Mouse (Mus musculus) embryonic facial prominence, embryonic 15.5 days (tissue): Measurements from ENCODE around the gene Mmel1. TPM values are rescaled to one million over a fixed set of nuclear protein-coding genes. Genes with fewer than 3 reads are reported as not detected.
A peak's percentile ranks its signal among the peaks of the same experiment; 100 is the strongest.

Experiments
- ATAC-seq: fragments of 200-750 bp; cut with Nextera tagmentation; 2 replicates; pipeline ENCODE4 v1.8.0; 2017; ENCODE audit warnings: low read depth, moderate TSS enrichment; ENCODE audit not compliant: insufficient number of reproducible peaks, low FRiP score, low TSS enrichment
- H3K27ac ChIP-seq: fragments of 300-500 bp; sonication (generic); replicated peaks from 2 replicates; pipeline ENCODE4 v1.5.1; 2015; ENCODE audit warnings: mild to moderate bottlenecking, inconsistent platforms
- H3K27me3 ChIP-seq: fragments of 300-500 bp; sonication (generic); 2 replicates; pipeline ENCODE4 v1.6.1; 2015; ENCODE audit warnings: inconsistent platforms
- H3K36me3 ChIP-seq: fragments of 300-500 bp; sonication (generic); 2 replicates; pipeline ENCODE4 v1.6.1; 2015; ENCODE audit warnings: mild to moderate bottlenecking, inconsistent platforms
- H3K4me1 ChIP-seq: fragments of 300-500 bp; sonication (generic); 2 replicates; pipeline ENCODE4 v1.6.1; 2015; ENCODE audit warnings: inconsistent platforms
- H3K4me2 ChIP-seq: fragments of 300-500 bp; sonication (generic); replicated peaks from 2 replicates; pipeline ENCODE4 v1.6.1; 2015; ENCODE audit warnings: mild to moderate bottlenecking, inconsistent platforms
- H3K4me3 ChIP-seq: fragments of 300-500 bp; sonication (generic); replicated peaks from 2 replicates; pipeline ENCODE4 v1.5.1; 2015; ENCODE audit warnings: mild to moderate bottlenecking, inconsistent platforms
- H3K9ac ChIP-seq: fragments of 300-500 bp; sonication (generic); 2 replicates; pipeline ENCODE4 v1.6.1; 2015; ENCODE audit warnings: inconsistent platforms
- H3K9me3 ChIP-seq: fragments of 300-500 bp; sonication (generic); replicated peaks from 2 replicates; pipeline ENCODE4 v1.6.1; 2016; ENCODE audit warnings: inconsistent platforms
- WGBS: fragments of 180-500 bp; shearing (Covaris S2); methylation state at CpG from one replicate; pipeline ENCODE4 v1.1.7; 2015; 5-methylcytosine and 5-hydroxymethylcytosine counted together
- polyA plus RNA-seq: library from polyadenylated mRNA; unstranded; fragments of >200 nt; fragmentation: Nextera tagmentation; extraction: Ambion mirVana; gene quantifications from 2 replicates; pipeline ENCODE4 v1.2.1, GENCODE M21; 2015

Gene Mmel1
- polyA plus RNA-seq, 1 experiment from 2014 or later, result 0.57 TPM

DNA sequence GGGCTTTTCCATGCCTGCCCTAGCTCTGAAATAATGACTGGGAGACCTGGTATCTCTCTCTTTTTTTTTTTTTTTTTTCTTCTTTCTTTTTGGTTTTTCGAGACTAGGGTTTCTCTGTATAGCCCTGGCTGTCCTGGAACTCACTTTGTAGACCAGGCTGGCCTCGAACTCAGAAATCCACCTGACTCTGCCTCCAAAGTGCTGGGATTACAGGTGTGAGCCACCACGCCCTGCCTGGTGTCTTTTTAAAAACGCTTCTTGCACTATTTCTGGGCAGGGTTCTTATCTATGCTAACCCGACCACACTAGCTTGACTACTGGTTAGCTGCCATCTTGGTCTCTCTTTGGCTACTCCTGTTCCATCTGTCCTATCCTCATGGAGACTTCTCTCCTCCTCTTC, 39.1 kb downstream of the Mmel1 start:
- Histone ChIP-seq H3K4me1 (peaks cover 16% of the 10 kb centered on the region), H3K4me2 (no peak overlapping the region), H3K27me3 (no peaks in the 10 kb centered on the region), H3K9ac (no peak overlapping the region), H3K9me3 (no peaks in the 10 kb centered on the region), H3K27ac (no peak overlapping the region), H3K4me3 (no peak overlapping the region), H3K36me3 (no peaks in the 10 kb centered on the region)
- no peak for ATAC-seq
- WGBS, result 89% methylated on average over 5 of the region's 5 CpGs

DNA sequence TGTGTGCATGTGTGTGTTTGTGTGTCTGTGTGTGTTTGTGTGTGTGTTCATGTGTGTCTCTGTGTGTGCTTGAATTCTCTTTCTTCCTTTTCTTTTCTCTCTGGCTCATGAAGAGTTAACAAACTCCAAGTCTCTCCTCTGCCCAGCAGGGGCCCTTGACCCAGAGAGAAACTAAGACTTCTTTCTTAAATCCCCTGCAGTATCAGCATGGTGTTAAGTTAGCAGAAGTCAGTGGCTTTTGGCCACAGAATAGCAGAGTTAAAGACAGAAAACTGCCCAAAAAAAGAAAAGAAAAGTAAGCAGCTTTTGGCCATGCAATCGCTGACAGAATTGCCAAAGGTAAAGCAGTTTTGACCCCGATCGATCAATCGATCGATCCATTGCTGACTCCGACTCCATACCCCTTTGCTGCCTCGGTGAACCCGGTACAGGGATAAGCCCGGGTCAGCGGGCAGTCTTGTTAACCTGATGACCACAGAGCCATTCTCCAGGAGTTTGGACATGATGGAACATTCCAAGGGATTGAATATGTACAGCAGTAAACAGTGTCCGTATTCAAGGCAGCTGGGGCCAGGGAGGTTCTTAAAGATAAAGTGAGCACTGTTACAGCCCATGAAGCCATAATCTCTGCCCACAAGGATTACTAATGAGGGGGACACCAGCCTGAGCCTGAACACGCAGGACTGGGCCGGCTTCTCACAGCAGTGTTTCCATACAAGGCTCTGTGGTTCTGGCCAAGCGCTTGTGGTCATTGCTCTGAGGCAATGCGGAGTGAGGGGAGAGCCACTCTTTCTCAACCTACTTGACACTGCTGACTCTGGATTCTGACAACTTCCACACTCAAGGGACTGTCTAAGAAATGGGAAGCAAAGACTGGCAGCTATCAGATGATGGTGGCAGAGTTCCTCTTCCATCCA, 41.5 kb downstream of the Mmel1 start:
- 23% methylated on average over 15 of the region's 15 CpGs for WGBS
- H3K4me2 ChIP-seq, result no peak overlapping the region
- H3K27ac ChIP-seq, result peak overlapping the region; percentile 0; the same call in 1 of the 2 replicates

DNA sequence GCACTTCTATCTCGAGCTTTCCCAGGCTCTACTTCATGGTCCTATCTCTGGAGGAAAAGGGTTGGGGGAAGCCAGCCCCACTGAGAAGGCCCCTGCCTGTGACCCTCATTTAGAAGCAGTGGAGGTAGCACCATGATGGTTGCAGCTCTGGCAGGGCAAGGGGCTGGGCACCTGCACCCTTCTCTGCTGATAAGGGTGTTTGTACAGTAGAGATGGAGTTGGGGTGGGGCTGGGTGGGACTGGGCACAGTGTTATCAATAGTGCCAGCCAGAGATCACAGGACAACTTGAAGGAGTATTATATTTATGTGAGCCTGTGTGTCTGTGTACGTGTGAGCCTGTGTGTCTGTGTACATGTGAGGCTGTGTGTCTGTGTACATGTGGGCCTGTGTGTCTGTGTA, 42.3 kb downstream of the Mmel1 start:
- no peak overlapping the region for H3K9ac ChIP-seq
- no peaks in the 10 kb centered on the region for H3K27me3 ChIP-seq
- ATAC-seq, result no peak
- H3K36me3 ChIP-seq, result no peaks in the 10 kb centered on the region
- H3K4me1 ChIP-seq, result peaks cover 8% of the 10 kb centered on the region; the same call in 1 of the 2 replicates
- no peak overlapping the region for H3K27ac ChIP-seq
- no peak overlapping the region for H3K4me3 ChIP-seq
- no peak overlapping the region for H3K4me2 ChIP-seq
- no peaks in the 10 kb centered on the region for H3K9me3 ChIP-seq
- WGBS, result 73% methylated on average over 2 of the region's 2 CpGs

More for the DNA sequence above, 41.5 kb downstream of the Mmel1 start:
- Histone ChIP-seq H3K4me1 (peaks cover 8% of the 10 kb centered on the region; the same call in 1 of the 2 replicates), H3K36me3 (no peaks in the 10 kb centered on the region), H3K9me3 (no peaks in the 10 kb centered on the region), H3K4me3 (no peak overlapping the region), H3K9ac (no peak overlapping the region), H3K27me3 (no peaks in the 10 kb centered on the region)
- peak; percentile 41 for ATAC-seq

DNA sequence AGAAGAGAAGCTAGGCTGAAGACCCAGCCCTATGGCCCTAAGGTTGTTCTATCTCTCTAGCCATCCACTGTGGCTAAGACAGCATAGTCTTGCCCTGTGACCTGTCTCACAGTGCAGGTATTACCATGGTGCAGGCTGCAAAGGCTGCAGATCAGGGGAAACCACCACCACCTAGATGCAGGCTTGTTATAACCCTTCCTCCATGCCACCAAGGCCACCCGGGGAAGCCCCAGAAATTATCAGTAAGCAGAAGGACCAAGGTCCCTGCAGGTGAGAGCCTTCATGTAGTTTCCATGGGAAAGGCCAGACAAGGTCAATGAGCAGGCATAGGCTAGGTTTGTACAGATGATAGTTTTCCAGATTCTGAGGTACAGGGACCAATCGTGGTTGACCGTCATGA, 44.5 kb downstream of the Mmel1 start:
- Histone ChIP-seq H3K27ac (no peak overlapping the region), H3K4me2 (no peak overlapping the region), H3K9me3 (no peaks in the 10 kb centered on the region), H3K27me3 (no peaks in the 10 kb centered on the region), H3K4me1 (0 out of 2 replicates have a peak, but pooled peaks cover 4% of the 10 kb centered on the region), H3K9ac (no peak overlapping the region), H3K36me3 (no peaks in the 10 kb centered on the region), H3K4me3 (no peak overlapping the region)
- 88% methylated on average over 3 of the region's 3 CpGs for WGBS
- ATAC-seq, result no peak

DNA sequence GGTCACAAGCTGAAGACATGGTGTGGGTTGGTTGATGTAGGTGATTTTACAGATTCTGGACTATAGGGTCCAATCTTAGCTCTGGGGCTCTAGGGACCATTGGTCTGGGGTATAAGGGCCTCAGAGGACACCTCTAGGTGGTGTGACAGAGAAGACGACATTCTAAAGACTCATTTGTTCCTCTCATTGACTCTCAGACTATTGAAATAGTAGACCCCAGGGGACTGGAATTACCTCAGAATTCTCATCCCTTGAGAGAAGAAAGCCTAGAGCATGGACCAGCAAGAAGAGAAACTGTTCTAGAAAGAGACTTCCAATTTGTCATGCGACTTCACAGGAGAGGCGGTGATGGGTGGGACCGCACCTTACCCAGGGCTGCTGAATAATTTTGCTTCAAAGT, 44.9 kb downstream of the Mmel1 start:
- ATAC-seq, result no peak
- no peak overlapping the region for H3K27ac ChIP-seq
- no peaks in the 10 kb centered on the region for H3K36me3 ChIP-seq
- H3K27me3 ChIP-seq, result no peaks in the 10 kb centered on the region
- no peak overlapping the region for H3K4me3 ChIP-seq
- H3K9me3 ChIP-seq, result no peaks in the 10 kb centered on the region
- no peak overlapping the region for H3K9ac ChIP-seq
- H3K4me1 ChIP-seq, result 0 out of 2 replicates have a peak, but pooled peaks cover 4% of the 10 kb centered on the region
- WGBS, result 87% methylated on average over 4 of the region's 4 CpGs
- H3K4me2 ChIP-seq, result no peak overlapping the region

DNA sequence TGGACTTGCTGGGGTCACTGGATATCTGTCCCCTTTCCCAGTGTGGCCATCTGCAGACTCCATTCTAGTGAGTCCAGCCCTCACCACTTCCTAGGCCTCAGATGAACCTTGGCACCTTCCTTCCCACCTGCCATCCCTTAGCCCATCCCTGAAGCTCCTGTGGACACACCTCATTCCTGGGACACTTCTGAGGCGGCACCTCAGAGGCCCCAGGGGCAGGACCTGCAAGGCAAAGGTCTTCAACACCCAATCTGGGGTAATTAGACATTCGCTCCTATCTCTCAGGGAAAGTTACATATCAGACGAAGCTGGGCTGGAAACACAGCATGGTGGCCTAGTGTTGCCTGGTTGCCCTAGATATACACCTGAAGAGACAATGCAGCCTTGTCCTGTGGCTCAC, 45.3 kb downstream of the Mmel1 start:
- H3K27ac ChIP-seq, result no peak overlapping the region
- H3K4me1 ChIP-seq, result 0 out of 2 replicates have a peak, but pooled peaks cover 4% of the 10 kb centered on the region
- H3K9me3 ChIP-seq, result no peaks in the 10 kb centered on the region
- H3K36me3 ChIP-seq, result no peaks in the 10 kb centered on the region
- H3K9ac ChIP-seq, result no peak overlapping the region
- H3K4me3 ChIP-seq, result no peak overlapping the region
- no peaks in the 10 kb centered on the region for H3K27me3 ChIP-seq
- WGBS, result 71% methylated on average over 3 of the region's 3 CpGs
- no peak for ATAC-seq
- no peak overlapping the region for H3K4me2 ChIP-seq

GRCm38 (mm10) chr4:154915286-154915685, 45.9 kb downstream of the Mmel1 start:
- H3K36me3 ChIP-seq, result no peaks in the 10 kb centered on the region
- no peak overlapping the region for H3K9ac ChIP-seq
- WGBS, result 84% methylated on average over 10 of the region's 10 CpGs
- H3K9me3 ChIP-seq, result no peaks in the 10 kb centered on the region
- H3K27ac ChIP-seq, result no peak overlapping the region
- ATAC-seq, result no peak
- H3K27me3 ChIP-seq, result no peaks in the 10 kb centered on the region
- H3K4me2 ChIP-seq, result no peak overlapping the region
- no peak overlapping the region for H3K4me3 ChIP-seq
- 0 out of 2 replicates have a peak, but pooled peaks cover 4% of the 10 kb centered on the region for H3K4me1 ChIP-seq

DNA sequence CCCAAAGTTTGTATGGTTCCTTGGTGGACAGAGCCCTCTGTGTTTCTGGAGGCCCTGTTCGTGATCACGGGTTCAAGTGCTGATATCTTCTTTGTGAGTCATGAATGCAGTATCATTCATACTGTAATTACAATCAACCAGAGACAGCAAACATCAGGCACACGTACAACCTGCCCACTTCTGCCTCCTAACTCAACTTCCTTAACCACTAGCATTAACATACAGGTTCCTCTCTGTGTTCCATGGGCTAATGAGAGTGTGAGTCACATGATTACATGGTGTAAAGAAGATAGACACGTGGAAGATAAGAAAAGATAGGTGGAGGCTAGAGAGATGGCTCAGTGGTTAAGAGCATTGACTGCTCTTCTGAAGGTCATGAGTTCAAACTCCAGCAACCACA, 47.3 kb downstream of the Mmel1 start:
- no peaks in the 10 kb centered on the region for H3K36me3 ChIP-seq
- H3K27me3 ChIP-seq, result no peaks in the 10 kb centered on the region
- no peaks in the 10 kb centered on the region for H3K4me1 ChIP-seq
- no peak overlapping the region for H3K9ac ChIP-seq
- H3K4me3 ChIP-seq, result no peak overlapping the region
- no peaks in the 10 kb centered on the region for H3K9me3 ChIP-seq
- H3K27ac ChIP-seq, result no peak overlapping the region
- 81% methylated on average over 4 of the region's 4 CpGs for WGBS
- H3K4me2 ChIP-seq, result no peak overlapping the region
- no peak for ATAC-seq

DNA sequence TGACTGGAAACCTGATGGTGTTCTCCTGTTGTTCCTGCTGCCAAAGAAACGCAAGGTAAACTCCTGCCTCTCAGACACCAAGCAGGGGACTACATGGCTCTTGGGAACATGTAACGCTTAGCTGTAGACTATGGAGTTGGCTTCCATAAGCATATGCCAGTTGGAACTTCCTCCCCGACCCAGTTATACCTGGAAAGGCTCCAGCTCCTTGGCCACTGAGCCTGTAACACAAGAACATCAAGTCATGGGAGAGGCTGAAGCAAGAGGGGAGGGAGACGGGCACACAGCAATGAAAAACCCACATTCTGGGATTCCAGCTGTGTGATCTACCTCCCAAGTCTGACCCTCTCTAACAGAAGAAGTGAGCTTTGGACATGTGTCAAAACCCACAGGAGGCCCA, 52.9 kb downstream of the Mmel1 start:
- Histone ChIP-seq H3K27me3 (no peaks in the 10 kb centered on the region), H3K9me3 (no peaks in the 10 kb centered on the region), H3K4me1 (peaks cover 10% of the 10 kb centered on the region), H3K4me3 (no peak overlapping the region), H3K9ac (no peak overlapping the region), H3K36me3 (no peaks in the 10 kb centered on the region), H3K4me2 (no peak overlapping the region), H3K27ac (no peak overlapping the region)
- 64% methylated on average over 4 of the region's 4 CpGs for WGBS
- ATAC-seq, result no peak

DNA sequence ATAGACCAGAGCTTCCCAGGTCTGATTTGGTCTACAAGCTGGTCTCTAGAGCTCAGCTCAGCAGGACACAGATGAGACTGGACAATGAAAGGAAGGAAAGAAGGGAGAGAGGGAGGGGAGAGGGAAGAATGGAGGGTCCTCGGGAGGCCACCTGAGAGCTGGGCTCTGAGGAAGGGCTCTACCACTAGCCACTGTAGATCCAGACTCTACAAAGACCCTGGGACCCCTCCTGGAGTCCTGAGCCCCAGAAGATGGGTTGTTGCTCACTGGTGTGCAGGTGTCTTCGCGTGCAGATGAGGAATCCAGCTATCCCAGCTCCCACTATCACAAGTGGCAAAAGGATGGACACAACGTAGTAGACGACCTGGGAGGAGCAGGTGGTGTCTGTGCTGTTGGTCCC, 53.5 kb downstream of the Mmel1 start:
- no peak overlapping the region for H3K4me2 ChIP-seq
- no peak overlapping the region for H3K9ac ChIP-seq
- no peaks in the 10 kb centered on the region for H3K27me3 ChIP-seq
- H3K4me1 ChIP-seq, result peaks cover 17% of the 10 kb centered on the region
- H3K4me3 ChIP-seq, result no peak overlapping the region
- WGBS, result 84% methylated on average over 5 of the region's 5 CpGs
- H3K27ac ChIP-seq, result no peak overlapping the region
- no peaks in the 10 kb centered on the region for H3K9me3 ChIP-seq
- ATAC-seq, result no peak
- no peaks in the 10 kb centered on the region for H3K36me3 ChIP-seq

DNA sequence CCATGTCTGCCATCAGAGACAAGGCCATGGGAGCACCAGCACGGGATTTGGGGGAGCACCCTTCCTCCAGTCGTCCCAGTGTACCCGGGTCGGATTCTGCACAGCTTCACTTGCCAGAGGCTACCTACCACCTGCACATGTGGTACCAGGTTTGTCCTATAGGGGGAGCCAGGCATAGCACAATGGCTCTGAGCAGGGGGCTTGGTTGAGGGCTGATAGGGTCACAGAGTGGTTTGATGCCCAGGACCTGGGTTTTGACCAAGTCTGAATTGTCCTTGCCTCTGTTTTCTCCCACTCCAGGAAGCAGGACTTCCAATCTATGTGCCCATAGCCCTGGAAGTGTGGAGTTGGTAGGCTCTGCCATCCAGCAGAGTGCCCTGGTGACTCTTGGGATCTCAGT, 56.0 kb downstream of the Mmel1 start:
- H3K4me2 ChIP-seq, result no peak overlapping the region
- H3K9me3 ChIP-seq, result no peaks in the 10 kb centered on the region
- ATAC-seq, result no peak
- no peaks in the 10 kb centered on the region for H3K36me3 ChIP-seq
- H3K4me3 ChIP-seq, result no peak overlapping the region
- WGBS, result 38% methylated on average over 4 of the region's 4 CpGs
- peaks cover 27% of the 10 kb centered on the region for H3K4me1 ChIP-seq
- no peaks in the 10 kb centered on the region for H3K27me3 ChIP-seq
- no peak overlapping the region for H3K27ac ChIP-seq
- H3K9ac ChIP-seq, result no peak overlapping the region
